Mouse (Mus musculus) spleen, adult 18-20 months (tissue): ENCODE measurements around the gene Ttyh2.
"Not testable (repeated sequence)": the region's sequence is repeated elsewhere in the genome, so short reads cannot be mapped to it uniquely, and the experiment has no call there.

Experiments
- DNase-seq, 2 experiments: peaks; one replicate each; pipeline ENCODE4 v3.0.0; 2022; ENCODE audit warnings: mixed read lengths in 2 of 2

Gene Ttyh2

DNA sequence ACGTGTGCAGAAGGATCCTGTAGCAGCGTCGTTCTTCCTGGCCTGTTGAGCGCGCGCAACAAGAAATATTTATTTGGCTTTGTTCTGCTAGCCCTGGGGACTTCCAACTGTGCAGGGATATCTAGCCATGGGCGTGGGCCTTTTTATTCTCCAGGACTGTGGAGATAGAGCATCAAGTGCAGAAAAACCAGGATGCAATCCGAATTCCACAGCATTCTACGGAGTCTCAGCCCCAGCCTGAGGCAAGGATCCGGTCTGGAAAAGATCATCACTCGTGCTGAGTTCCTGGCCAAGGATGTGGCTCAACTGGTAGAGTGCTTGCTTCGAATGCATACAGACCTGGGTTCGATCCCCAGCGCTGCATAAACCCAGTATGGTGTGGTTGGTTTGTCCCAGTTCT lies 13.1 kb upstream of the Ttyh2 start:
- DNase-seq: no peak

DNA sequence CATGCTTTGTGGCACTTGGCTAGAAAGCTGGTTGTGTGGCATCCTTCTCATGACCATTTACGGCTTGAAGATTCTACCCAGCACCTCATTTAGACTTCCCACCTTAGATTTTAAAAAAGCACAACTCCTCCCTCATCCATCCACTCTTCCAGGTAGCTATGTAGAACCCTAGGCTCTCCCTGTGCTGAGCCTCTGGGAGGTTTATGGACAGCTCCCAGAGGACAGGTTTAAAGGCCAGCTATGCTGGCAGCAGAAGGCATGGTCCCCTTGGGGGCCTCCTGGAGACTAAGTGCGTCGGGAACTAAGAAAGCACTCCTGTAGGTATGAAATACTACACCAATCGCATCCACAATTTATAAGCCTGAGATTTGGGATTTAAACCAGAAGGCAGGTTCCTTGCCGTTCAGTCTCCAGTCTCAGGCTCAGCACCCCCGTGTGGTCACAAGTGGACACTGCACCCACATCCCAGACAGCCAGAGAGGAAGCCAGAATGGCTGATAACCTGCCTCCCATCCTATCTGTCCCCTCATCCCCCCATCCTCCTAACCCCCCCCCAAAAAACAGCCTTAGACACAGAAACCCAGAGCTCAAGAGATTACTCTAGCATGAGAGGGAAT lies 12.4 kb upstream of the Ttyh2 start:
- DNase-seq: peak; percentile 34 to 66

- no peak for DNase-seq
These were observed 11.1 kb upstream of the Ttyh2 start for GRCm38 (mm10) chr11:114664164-114664563.

- DNase-seq: no peak
These were observed 9.8 kb upstream of the Ttyh2 start for GRCm38 (mm10) chr11:114665463-114665862.

DNA sequence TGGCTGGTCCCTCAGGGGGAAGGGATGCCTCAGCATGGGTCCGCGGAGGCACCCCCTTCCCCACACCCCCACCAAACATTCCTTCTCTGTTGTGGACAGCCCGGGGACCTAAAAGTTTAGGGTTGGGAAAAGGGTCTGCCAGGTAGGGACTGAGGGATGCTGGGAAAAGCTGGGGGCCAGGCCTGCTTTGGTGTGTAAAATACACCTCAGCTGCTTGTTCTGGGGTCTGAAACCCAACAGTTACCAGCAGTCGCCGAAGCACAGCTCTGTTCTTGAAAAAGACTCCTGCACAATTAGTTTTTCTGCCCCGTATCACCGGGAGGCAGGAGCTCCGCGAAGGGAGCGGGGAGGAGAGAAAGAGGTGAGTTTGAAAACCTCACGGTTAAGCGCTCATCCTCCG lies 8.4 kb upstream of the Ttyh2 start:
- no peak for DNase-seq

- no peak for DNase-seq
These were observed 7.8 kb upstream of the Ttyh2 start for GRCm38 (mm10) chr11:114667236-114667931.

GRCm38 (mm10) chr11:114667932-114668285 lies 7.3 kb upstream of the Ttyh2 start:
- DNase-seq: peak in 1 of 2 experiments; percentile 36

GRCm38 (mm10) chr11:114668301-114668710 lies 6.9 kb upstream of the Ttyh2 start, which contains the start of gene Rpl38:
TSS of gene Rpl38 (plus strand) at chr11:114668524.
- peak; percentile 80 to 90 for DNase-seq

DNA sequence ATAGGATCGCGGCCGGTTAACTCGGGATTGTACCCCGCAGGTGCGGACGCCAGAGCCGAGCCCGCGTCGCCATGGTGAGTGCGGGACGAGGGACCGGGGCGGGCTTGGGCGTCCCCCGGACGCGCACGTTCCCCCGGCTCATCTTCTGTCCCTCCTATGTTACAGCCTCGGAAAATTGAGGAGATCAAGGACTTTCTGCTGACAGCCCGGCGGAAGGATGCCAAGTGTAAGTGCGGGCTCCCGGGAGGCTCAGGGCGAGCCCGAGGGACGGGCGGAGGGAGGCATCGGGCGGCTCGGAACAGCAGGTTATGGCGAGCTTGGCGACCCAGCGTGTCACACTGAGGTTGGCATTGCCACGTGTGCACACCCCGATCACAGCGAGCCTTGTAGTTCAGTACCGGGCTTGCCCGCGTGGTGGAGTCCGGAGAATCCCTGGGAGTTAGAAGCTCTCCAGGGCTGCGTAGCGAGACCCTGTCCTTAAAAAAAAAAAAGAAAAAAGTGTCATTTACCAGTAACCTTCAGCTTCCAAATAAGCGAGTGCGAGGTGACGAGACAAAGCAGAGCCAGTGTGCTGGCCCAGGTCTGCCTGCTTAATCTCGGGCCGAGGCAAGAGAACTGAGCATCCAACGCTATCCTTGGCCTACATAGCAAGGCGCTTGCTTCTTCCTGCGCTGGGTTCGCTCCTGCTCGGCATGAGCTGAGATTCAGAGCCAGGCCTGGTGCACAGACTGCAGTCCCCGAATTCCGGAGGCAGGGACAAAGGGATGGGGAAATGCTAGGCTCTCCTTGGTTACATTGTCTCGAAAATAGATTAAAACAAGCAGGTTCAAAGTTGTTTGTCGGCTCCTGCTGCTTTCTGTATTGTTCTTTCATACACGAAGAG lies 6.2 kb upstream of the Ttyh2 start:
- peak; percentile 49 to 70 for DNase-seq

DNA sequence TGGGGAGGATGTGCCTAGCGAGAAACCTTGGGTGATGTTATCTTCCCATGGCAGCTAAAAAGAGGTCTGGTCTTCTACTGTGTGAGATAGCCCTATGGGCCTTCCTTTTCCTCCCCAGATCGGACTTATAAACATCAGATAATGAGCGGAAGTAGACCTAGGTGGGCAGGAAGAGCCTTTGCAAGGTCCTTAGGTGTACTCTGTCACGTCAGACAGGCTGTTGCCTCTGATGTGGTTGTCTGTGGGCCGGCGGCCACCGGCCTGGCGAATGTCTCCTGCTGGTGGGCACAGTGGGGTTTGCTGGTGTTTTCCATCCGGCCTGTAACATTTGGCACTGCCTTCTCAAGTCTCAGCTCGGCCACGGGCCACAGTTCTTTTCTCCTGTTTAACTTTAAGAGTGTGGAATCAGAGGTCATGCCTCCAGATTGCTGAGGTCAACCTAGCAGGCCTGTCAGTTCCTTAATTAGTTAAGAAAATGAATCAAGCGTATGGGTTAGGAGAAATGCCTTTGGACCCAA lies 5.5 kb upstream of the Ttyh2 start:
- peak in 1 of 2 experiments; percentile 20 for DNase-seq

DNA sequence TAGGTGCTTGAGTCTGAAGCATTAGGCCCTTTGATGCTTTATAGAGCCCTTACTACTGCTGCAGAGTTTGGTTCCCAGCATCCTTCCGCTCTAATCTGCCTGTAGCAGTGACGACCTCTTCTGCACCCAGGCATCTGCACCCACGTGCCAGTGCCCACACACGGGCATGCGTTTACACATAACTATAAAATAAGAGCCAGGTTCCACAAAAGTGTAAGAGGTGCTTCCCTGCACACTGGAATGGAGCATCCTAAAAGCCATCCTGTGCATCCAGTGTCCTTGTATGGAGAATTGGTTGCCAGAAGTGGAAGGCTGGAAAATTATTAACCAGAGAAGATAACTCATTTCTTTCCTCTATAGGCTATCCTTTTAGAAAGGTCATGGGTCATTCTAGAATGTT lies 4.1 kb upstream of the Ttyh2 start:
- no peak for DNase-seq

DNA sequence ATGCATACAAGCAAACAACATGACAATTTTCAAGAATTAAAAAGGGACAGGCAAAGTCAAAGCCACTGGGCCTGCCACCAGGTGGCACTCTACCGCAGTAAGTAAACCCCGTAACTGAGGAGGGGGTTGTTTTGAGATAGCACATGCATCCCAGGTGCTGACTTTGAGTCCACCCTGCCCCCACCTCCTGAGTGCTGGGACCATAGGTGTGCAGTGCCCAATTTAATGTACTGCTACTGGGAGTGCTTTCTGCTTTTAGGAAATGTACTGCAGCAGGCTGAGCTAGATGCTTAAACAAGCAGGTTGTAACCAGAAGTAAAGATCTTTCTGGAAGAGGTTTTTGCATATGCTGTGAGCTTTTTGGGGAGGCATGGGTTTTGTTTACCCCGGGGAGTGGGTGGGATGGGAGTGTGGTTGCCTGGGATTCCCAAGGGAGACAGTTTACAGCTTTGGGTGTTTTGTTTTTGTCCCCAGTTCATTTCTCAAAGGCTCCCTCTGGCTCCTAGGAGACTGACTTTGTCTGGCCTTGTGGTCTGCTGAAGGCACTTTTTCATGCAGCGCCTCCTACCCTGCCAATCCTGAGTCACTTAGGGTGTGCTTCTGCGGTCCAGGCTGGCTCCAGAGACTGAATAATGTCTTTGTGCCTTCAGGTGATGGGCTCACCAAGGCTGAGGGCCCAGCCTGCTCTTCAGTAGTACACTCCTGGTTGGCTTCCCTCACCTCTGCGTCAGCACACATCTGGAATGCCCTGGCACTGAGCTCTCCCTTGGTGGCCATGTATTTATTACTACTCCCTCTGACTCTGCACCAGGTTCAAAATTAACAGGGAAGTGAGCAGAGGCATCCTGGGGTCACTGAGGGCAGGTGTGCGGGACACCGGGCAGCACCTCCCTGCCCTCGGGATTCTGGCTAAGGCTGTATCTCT lies 2.2 kb upstream of the Ttyh2 start:
- DNase-seq: peak in 1 of 2 experiments; percentile 53

DNA sequence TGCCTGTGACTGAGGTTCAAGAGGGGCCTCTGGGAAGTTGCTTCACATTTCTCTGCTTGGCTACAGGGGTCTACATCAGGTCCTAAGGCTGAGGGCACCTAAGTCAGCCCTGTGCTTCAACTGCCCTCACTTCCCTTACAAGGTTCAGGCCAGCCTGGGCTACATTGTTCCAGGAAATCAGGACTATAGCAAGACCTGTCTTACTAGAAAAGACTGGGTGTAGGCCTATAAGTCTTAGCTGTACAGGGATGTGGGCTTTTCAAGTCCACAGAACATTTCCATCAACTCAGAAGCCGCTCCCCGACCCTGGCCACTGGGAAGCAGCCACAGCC lies 1.5 kb upstream of the Ttyh2 start:
- no peak for DNase-seq

DNA sequence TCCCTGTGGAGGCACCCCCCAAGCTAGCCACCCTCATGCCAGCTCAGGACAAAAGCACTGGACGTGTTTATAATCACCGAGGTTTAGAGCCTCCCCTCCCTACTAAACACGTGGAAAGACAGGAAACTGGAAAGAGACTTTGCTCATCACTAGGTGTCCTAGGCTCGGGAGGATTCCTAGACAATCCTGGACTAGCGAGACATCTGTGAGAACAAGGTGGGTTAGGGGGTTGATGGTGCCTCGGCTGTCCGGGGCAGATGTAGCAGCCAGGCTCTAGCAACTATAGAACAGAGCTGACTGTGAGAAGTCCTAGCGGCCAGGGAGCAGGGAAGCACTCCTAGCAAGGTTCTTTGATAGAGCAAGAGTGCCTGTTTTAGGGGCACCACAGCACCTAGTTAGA lies 1.1 kb upstream of the Ttyh2 start:
- no peak for DNase-seq

GRCm38 (mm10) chr11:114674796-114675195 lies 435 bp upstream of the Ttyh2 start:
- DNase-seq: not testable (repeated sequence)

DNA sequence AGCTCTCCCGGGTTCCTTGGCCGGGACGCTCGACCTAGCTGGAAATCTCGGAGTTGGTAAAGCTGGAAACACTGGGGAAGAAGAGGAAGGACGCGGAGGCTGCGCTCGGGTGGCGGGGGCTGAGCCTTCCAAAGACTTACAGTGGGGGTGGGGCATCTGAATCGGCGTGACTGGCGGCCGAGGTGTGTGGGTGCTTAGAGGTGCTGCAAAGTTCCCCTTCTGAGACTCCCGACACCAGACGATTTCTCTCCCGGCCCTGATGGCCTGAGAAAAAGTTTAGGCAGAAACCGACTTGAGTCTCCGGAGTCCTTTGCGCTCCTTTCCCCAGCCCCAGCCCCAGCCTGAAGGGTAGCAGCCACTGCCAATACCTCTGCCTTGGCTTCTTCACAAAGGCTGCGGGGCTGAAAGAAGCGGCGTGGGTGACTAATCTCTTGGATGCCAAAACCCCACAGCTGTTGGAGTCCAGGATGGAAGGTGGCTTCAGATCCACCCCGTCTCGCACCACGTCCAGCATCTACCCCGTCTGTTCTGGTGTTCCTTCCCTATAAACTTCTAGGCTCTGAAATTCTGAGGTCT lies 683 bp downstream of the Ttyh2 start:
- peak in 1 of 2 experiments; percentile 41 for DNase-seq

DNA sequence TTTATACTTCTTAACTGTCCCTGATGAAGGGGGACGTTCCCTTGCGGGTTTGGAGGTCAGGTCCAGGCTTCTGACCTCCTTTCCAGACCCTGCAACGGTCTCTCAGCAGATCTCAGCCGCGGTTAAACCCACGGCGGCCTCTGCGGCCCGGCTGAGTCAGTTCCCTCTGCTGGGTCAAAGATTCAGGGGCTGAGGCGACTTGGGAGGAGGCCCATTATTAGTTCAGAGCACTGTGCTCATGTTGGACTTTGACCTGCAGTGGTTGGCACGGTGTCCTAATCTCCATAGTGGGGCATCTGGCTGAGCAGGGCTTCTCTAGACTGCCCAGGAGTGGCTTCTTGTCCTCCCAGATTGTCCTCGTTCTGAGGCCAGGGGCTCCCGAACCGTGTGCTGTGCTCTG lies 1.2 kb downstream of the Ttyh2 start:
- no peak for DNase-seq

GRCm38 (mm10) chr11:114676896-114677530 lies 1.8 kb downstream of the Ttyh2 start:
- DNase-seq: no peak

GRCm38 (mm10) chr11:114679582-114679981 lies 4.4 kb downstream of the Ttyh2 start:
- DNase-seq: no peak

DNA sequence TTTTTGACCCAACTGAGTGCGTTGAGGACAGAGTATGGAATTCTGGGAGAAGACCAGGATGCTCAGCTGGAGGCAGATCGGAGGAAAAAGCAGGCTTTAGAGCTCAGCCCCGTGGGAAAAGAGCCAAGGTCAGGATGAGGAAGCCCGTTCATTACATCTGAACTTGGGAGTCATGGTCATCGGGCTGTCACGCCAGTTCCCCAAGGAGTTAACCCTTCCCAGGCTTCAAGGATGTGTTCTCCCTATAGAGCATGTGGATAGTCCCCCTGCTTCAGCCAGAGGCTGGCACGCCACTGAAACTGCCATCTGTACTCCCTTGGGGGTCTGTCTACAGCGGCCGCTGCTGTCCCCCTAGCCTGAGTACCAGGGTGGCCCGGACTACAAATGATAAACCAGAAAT lies 5.1 kb downstream of the Ttyh2 start:
- DNase-seq: no peak

GRCm38 (mm10) chr11:114681054-114681453 lies 5.8 kb downstream of the Ttyh2 start:
- DNase-seq: no peak
